Mouse (Mus musculus) mature B cell (primary cell): ENCODE data around the gene 4933402J07Rik.

Experiments
- in situ Hi-C: fragments of 300-500 bp; cut with MboI; formaldehyde crosslinking; loops from 2 replicates; pipeline ENCODE4 v1.14.3; 2019

Gene 4933402J07Rik

DNA sequence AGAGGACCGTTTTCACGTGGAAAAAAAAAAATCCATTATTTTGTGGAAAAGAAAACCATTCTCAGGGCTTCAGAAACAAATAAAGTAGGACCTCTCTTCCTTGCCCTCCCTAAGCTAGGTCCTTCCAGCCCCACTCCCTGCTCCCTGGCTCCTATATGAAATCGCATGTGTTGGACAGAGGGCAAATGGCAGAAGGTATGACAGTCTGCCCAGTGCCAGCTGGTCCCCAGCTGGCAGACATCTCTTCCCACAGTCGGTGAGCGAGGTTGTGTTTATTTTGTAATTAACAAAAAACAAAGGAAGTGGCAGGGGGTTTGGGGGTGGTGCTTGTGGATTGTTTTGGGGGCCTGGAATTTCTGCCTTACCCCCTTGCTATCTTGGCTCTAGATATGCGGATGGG, 56.6 kb downstream of the 4933402J07Rik start:
- in situ Hi-C loops: no loop called here

DNA sequence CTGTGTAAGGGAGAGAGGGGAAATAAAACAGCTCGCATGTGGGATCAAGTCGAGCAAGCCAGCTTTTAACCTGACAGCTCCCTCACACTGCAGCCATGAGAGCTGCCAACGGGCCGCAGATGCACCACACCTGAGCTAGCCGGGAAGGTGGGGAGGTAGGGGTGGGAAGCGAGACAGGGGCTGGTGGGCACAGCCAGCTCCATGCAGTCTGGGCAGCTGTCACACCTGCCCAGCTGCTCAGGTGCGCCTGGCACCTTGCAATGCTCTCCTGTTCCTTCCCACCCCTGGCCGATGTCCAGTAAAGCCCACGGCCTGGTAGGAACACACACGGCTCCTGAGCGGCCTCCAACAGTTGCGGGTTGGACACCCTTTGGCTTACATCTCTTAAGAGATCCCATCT, 57.5 kb downstream of the 4933402J07Rik start:
- in situ Hi-C loops: no loop called here

DNA sequence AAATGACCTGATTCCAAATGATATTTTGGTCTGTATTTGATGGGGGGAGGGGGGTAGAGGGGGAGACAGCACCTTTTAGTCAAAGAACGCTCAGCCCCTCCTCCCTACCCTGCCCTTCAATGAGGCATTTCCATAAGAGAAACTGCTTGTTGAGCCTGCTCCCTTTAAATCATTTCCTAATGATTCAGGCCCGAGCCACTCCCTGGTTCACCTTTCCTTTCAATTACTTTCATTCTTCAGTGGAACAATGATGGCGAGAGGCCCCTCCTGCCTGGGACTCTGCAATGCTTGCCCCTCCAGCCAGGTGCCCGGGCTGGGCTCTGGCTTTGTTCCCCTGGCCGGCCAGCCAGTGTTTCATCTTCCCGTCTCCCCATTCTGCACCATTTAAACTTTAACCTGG, 66.0 kb downstream of the 4933402J07Rik start:
- in situ Hi-C loops: no loop called here

DNA sequence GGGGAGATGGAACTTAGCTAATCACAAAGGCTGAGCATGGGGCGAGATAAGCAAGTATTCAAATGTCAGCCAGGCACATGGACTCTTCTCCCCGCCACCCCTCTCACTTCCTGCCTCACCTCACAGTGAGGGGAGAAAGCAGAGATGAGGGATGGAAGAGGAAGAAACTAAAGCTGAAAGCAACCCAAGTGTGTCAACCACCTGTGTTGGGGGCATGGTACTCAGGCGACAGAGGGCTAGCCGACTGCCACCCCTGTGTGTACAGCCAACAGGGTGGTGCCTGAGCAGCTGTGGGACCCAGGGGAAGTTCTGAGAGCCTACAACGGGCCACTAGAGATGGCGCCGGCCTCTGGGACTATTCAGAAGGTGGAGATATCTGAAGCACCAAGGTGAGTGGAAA, 68.1 kb downstream of the 4933402J07Rik start:
- in situ Hi-C loops: no loop called here

DNA sequence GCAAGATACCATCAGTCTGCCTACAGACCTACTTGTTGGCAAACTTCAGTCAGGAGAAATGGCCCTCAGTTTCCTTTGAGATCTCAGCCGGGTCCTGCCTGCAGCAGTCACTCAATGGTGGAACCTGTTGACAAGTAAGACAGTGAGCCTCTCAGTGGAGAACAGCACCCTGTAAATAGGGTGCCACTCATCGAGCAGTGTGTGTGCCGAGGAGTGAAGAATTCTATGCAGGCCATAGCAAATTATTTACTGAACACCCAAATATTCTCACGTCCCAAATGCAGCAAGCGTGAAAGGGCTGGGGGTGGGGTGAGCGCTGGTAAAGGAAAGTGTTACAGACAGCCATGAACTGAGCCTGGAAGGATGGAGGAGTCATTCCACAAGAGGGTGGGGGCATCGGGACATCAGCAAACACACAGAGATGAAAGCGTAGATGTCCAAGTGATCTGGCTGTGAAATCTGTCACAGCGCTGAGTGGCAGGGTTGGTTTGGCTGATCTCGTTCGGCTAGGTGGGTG, 72.6 kb downstream of the 4933402J07Rik start:
- in situ Hi-C loops: no loop called here
